Mouse (Mus musculus): ENCODE results near the gene Hnrnpl.

DNA sequence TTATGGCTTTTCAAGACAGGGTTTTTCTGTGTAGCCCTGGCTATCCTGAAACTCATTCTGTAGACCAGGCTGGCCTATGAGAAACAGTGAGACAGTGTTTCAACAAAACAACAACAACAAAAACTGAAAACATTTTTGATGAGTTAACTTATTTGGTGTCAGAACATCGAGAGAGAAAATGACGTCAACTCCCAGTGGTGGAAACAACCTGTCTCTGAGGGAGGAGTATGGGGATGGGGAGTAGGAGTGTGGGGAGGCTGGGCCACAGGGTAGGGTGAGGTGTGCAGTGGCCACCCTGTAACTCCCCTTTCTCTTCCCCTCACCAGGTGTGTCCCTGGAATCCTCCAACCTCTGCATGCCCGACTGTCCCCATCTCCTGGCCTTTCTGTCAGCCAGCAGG is 13.8 kb upstream of the Hnrnpl start:
- TF ChIP-seq CTCF (IDR thresholded peaks at IDR 0.05; ENCODE audit: extremely low read depth, insufficient read length, insufficient replicate concordance, low read depth, low read length) (no peak), POLR2A (IDR thresholded peaks at IDR 0.05; ENCODE audit: low read depth, low read length) (no peak)
